Mouse (Mus musculus): Measurements from ENCODE around the gene Psmd12. TPM values are rescaled to one million over a fixed set of nuclear protein-coding genes. Genes with fewer than 3 reads are reported as not detected.

Gene Psmd12
- polyA plus RNA-seq, 1 experiment from 2014 or later = 92.6 TPM

- Histone ChIP-seq H3K4me2 (replicated peaks; ENCODE audit: low read depth, low read length) (no peak overlapping the region), H3K27ac (ENCODE audit: low read length) (no peak overlapping the region)
- DNase-seq (ENCODE audit: low spot score) = no peak
Observed at GRCm38 (mm10) chr11:107466611-107467391, 12.5 kb upstream of the Psmd12 start.

GRCm38 (mm10) chr11:107468252-107469030, 10.8 kb upstream of the Psmd12 start:
- Histone ChIP-seq H3K4me1 (ENCODE audit: insufficient read depth, low read depth, low read length) (peaks cover 8% of the 10 kb centered on the region; the same call in 1 of the 2 replicates), H3K9ac (replicated peaks; ENCODE audit: low read depth) (peak overlapping the region; percentile 76), H3K4me2 (replicated peaks; ENCODE audit: low read depth, low read length) (peak overlapping the region; percentile 99), H3K9me3 (ENCODE audit: low read length) (no peaks in the 10 kb centered on the region), H3K27me3 (replicated peaks; ENCODE audit: insufficient read depth, low read length) (no peaks in the 10 kb centered on the region), H3K36me3 (ENCODE audit: insufficient read depth, low read length) (no peaks in the 10 kb centered on the region), H3K4me3 (ENCODE audit: low read depth, low read length) (peak overlapping the region; percentile 76), H3K27ac (ENCODE audit: low read length) (peak overlapping the region; percentile 88)
- 15% methylated on average over 16 of the region's 16 CpGs for WGBS
- TF ChIP-seq EP300 (IDR thresholded peaks at IDR 0.05) (no peak), CTCF (IDR thresholded peaks at IDR 0.05) (no peak)
- DNase-seq (ENCODE audit: low spot score) = no peak
- ATAC-seq = no peak

More at GRCm38 (mm10) chr11:107466611-107467391, 12.5 kb upstream of the Psmd12 start:
- Histone ChIP-seq H3K4me3 (ENCODE audit: low read depth, low read length) (no peak overlapping the region), H3K27me3 (replicated peaks; ENCODE audit: insufficient read depth, low read length) (no peaks in the 10 kb centered on the region), H3K9ac (replicated peaks; ENCODE audit: low read depth) (no peak overlapping the region), H3K4me1 (ENCODE audit: insufficient read depth, low read depth, low read length) (peaks cover 8% of the 10 kb centered on the region; the same call in 1 of the 2 replicates), H3K36me3 (ENCODE audit: insufficient read depth, low read length) (no peaks in the 10 kb centered on the region), H3K9me3 (ENCODE audit: low read length) (no peaks in the 10 kb centered on the region)
- WGBS = 57% methylated on average over 6 of the region's 6 CpGs
- TF ChIP-seq EP300 (IDR thresholded peaks at IDR 0.05) = no peak
- TF ChIP-seq CTCF (IDR thresholded peaks at IDR 0.05) = no peak
- no peak for ATAC-seq

GRCm38 (mm10) chr11:107469031-107469522, 10.2 kb upstream of the Psmd12 start:
- Histone ChIP-seq H3K9me3 (ENCODE audit: low read length) (no peaks in the 10 kb centered on the region), H3K4me2 (replicated peaks; ENCODE audit: low read depth, low read length) (peak overlapping the region; percentile 99), H3K9ac (replicated peaks; ENCODE audit: low read depth) (peak overlapping the region; percentile 76), H3K27ac (ENCODE audit: low read length) (peak overlapping the region; percentile 88), H3K27me3 (replicated peaks; ENCODE audit: insufficient read depth, low read length) (no peaks in the 10 kb centered on the region), H3K36me3 (ENCODE audit: insufficient read depth, low read length) (no peaks in the 10 kb centered on the region), H3K4me1 (ENCODE audit: insufficient read depth, low read depth, low read length) (peaks cover 8% of the 10 kb centered on the region; the same call in 1 of the 2 replicates), H3K4me3 (ENCODE audit: low read depth, low read length) (peak overlapping the region; percentile 76)
- TF ChIP-seq CTCF (IDR thresholded peaks at IDR 0.05) (peak; percentile 93), EP300 (IDR thresholded peaks at IDR 0.05) (no peak)
- DNase-seq (ENCODE audit: low spot score) = peak; percentile 88
- ATAC-seq = peak; percentile 83
- WGBS = under 1% methylated on average over 36 of the region's 38 CpGs

GRCm38 (mm10) chr11:107469523-107470371, 9.5 kb upstream of the Psmd12 start:
- WGBS = under 1% methylated on average over 57 of the region's 59 CpGs
- H3K36me3 ChIP-seq (ENCODE audit: insufficient read depth, low read length) = no peaks in the 10 kb centered on the region
- TF ChIP-seq EP300 (IDR thresholded peaks at IDR 0.05) (no peak), CTCF (IDR thresholded peaks at IDR 0.05) (peak; percentile 34)
- H3K4me1 ChIP-seq (ENCODE audit: insufficient read depth, low read depth, low read length) = peaks cover 8% of the 10 kb centered on the region; the same call in 1 of the 2 replicates
- peak overlapping the region; percentile 99 for H3K4me2 ChIP-seq (replicated peaks; ENCODE audit: low read depth, low read length)
- peak overlapping the region; percentile 76 for H3K9ac ChIP-seq (replicated peaks; ENCODE audit: low read depth)
- DNase-seq (ENCODE audit: low spot score) = peak; percentile 57
- H3K27ac ChIP-seq (ENCODE audit: low read length) = peak overlapping the region; percentile 88
- peak overlapping the region; percentile 76 for H3K4me3 ChIP-seq (ENCODE audit: low read depth, low read length)
- ATAC-seq = peak; percentile 32
- no peaks in the 10 kb centered on the region for H3K27me3 ChIP-seq (replicated peaks; ENCODE audit: insufficient read depth, low read length)
- H3K9me3 ChIP-seq (ENCODE audit: low read length) = no peaks in the 10 kb centered on the region

- Histone ChIP-seq H3K36me3 (ENCODE audit: insufficient read depth, low read length) (no peaks in the 10 kb centered on the region), H3K4me1 (ENCODE audit: insufficient read depth, low read depth, low read length) (peaks cover 8% of the 10 kb centered on the region; the same call in 1 of the 2 replicates), H3K4me3 (ENCODE audit: low read depth, low read length) (peak within 1 kb of the TSS; percentile 76), H3K27me3 (replicated peaks; ENCODE audit: insufficient read depth, low read length) (no peaks in the 10 kb centered on the region), H3K4me2 (replicated peaks; ENCODE audit: low read depth, low read length) (peak within 1 kb of the TSS; percentile 99), H3K27ac (ENCODE audit: low read length) (peak within 1 kb of the TSS; percentile 88), H3K9ac (replicated peaks; ENCODE audit: low read depth) (peak within 1 kb of the TSS; percentile 76), H3K9me3 (ENCODE audit: low read length) (no peaks in the 10 kb centered on the region)
- ATAC-seq = peak; percentile 87
- WGBS = 1% methylated on average over 37 of the region's 37 CpGs
- no peak for TF ChIP-seq EP300 (IDR thresholded peaks at IDR 0.05)
- peak; percentile 33 for TF ChIP-seq CTCF (IDR thresholded peaks at IDR 0.05)
- DNase-seq (ENCODE audit: low spot score) = peak; percentile 94
Observed at GRCm38 (mm10) chr11:107470521-107471041, 8.7 kb upstream of the Psmd12 start, which contains the start of gene Pitpnc1. Gene Pitpnc1, minus strand, starts transcription at chr11:107470699.
